ENCODE assay signal across 17 mouse cellular contexts in genomic region chr9:118717436-118717835, GRCm38 (mm10).
A peak's percentile ranks its signal among the peaks of the same experiment; 100 is the strongest.
DNase-seq lines count a peak whose midpoint lies in the region; ATAC-seq and TF ChIP-seq lines count a peak whose summit lies in the region.
"Had no signal": no experiment of that assay in that cellular context is flagged by ENCODE, and none has a peak within 500 bp of the region (broad histone marks: within the 10 kb centered on the region; RNA-seq: fewer than 3 reads in every experiment).

No protein-coding gene starts in this region.

- no peak overlapping the region for H3K27ac ChIP-seq in forebrain, postnatal 0 days (ENCODE audit: low read depth, low read length)
- no peak overlapping the region for H3K27ac ChIP-seq in forebrain, embryonic 10.5 days
- no peak overlapping the region for H3K27ac ChIP-seq in hindbrain, postnatal 0 days
- no peak overlapping the region for H3K27ac ChIP-seq in hindbrain, embryonic 11.5 days (ENCODE audit: low read depth, low read length)
- no peak overlapping the region for H3K27ac ChIP-seq in midbrain, embryonic 11.5 days (ENCODE audit: low read depth, low read length)
- no peak overlapping the region for H3K27ac ChIP-seq in midbrain, embryonic 15.5 days
- no peak overlapping the region for H3K27ac ChIP-seq in stomach, postnatal 0 days (replicated peaks)
- H3K27ac ChIP-seq: hindbrain, embryonic 15.5 days; midbrain, embryonic 12.5 days had no signal

- no peak overlapping the region for H3K9ac ChIP-seq in forebrain, postnatal 0 days
- H3K9ac ChIP-seq in hindbrain, postnatal 0 days (replicated peaks; ENCODE audit: low read length): no peak overlapping the region
- H3K9ac ChIP-seq in hindbrain, embryonic 11.5 days (ENCODE audit: low read depth, low read length): no peak overlapping the region
- H3K9ac ChIP-seq in midbrain, embryonic 11.5 days (ENCODE audit: low read length): no peak overlapping the region
- H3K9ac ChIP-seq in midbrain, embryonic 15.5 days: no peak overlapping the region
- no peak overlapping the region for H3K9ac ChIP-seq in stomach, postnatal 0 days (ENCODE audit: low read length)
- H3K9ac ChIP-seq: hindbrain, embryonic 15.5 days; midbrain, embryonic 12.5 days had no signal

- H3K4me1 ChIP-seq in forebrain, postnatal 0 days (ENCODE audit: insufficient read depth): no peaks in the 10 kb centered on the region
- H3K4me1 ChIP-seq in forebrain, embryonic 10.5 days: no peaks in the 10 kb centered on the region
- no peaks in the 10 kb centered on the region for H3K4me1 ChIP-seq in hindbrain, postnatal 0 days (ENCODE audit: insufficient read depth, low read length)
- no peaks in the 10 kb centered on the region for H3K4me1 ChIP-seq in hindbrain, embryonic 11.5 days (replicated peaks; ENCODE audit: control insufficient read depth, insufficient read depth, low read length)
- no peaks in the 10 kb centered on the region for H3K4me1 ChIP-seq in midbrain, embryonic 11.5 days (ENCODE audit: control insufficient read depth, insufficient read depth, low read length)
- no peaks in the 10 kb centered on the region for H3K4me1 ChIP-seq in midbrain, embryonic 15.5 days
- H3K4me1 ChIP-seq in stomach, postnatal 0 days (replicated peaks; ENCODE audit: control insufficient read depth, insufficient read depth): no peaks in the 10 kb centered on the region
- H3K4me1 ChIP-seq: hindbrain, embryonic 15.5 days; midbrain, embryonic 12.5 days had no signal

- H3K9me3 ChIP-seq in forebrain, postnatal 0 days (ENCODE audit: low read length): no peaks in the 10 kb centered on the region
- no peaks in the 10 kb centered on the region for H3K9me3 ChIP-seq in forebrain, embryonic 10.5 days
- no peaks in the 10 kb centered on the region for H3K9me3 ChIP-seq in hindbrain, postnatal 0 days (ENCODE audit: low read length)
- H3K9me3 ChIP-seq in hindbrain, embryonic 11.5 days (ENCODE audit: control insufficient read depth, low read length): no peaks in the 10 kb centered on the region
- no peaks in the 10 kb centered on the region for H3K9me3 ChIP-seq in midbrain, embryonic 11.5 days (ENCODE audit: control insufficient read depth, low read length)
- no peaks in the 10 kb centered on the region for H3K9me3 ChIP-seq in midbrain, embryonic 15.5 days
- H3K9me3 ChIP-seq in stomach, postnatal 0 days (ENCODE audit: control insufficient read depth, low read length): no peaks in the 10 kb centered on the region
- H3K9me3 ChIP-seq: hindbrain, embryonic 15.5 days; midbrain, embryonic 12.5 days had no signal

- peak; percentile 16 for DNase-seq in forebrain, postnatal 0 days
- no peak for DNase-seq in forebrain, embryonic 10.5 days (ENCODE audit: extremely low spot score, low spot score)
- peak; percentile 57 for DNase-seq in hindbrain, postnatal 0 days (ENCODE audit: low spot score)
- no peak for DNase-seq in hindbrain, embryonic 11.5 days (ENCODE audit: low spot score)
- peak; percentile 35 for DNase-seq in midbrain, embryonic 11.5 days (ENCODE audit: low spot score, missing footprints)
- DNase-seq in stomach, postnatal 0 days (ENCODE audit: low spot score): no peak
- DNase-seq in adrenal gland, postnatal 25 days: no peak
- DNase-seq: cerebellum, adult 11 months; cerebellum, postnatal 36 days; layer of hippocampus, adult 9-11 months; right cerebral cortex, adult 18-20 months; spleen, adult 18-20 months had no signal

- no peaks in the 10 kb centered on the region for H3K36me3 ChIP-seq in forebrain, postnatal 0 days (ENCODE audit: insufficient read depth)
- H3K36me3 ChIP-seq in forebrain, embryonic 10.5 days (replicated peaks): peaks cover 3% of the 10 kb centered on the region; the same call in 1 of the 2 replicates
- H3K36me3 ChIP-seq in hindbrain, postnatal 0 days (ENCODE audit: insufficient read depth, low read length): no peaks in the 10 kb centered on the region
- H3K36me3 ChIP-seq in hindbrain, embryonic 11.5 days (ENCODE audit: control insufficient read depth, insufficient read depth, low read length): no peaks in the 10 kb centered on the region
- no peaks in the 10 kb centered on the region for H3K36me3 ChIP-seq in midbrain, embryonic 11.5 days (ENCODE audit: control insufficient read depth, insufficient read depth, low read length)
- no peaks in the 10 kb centered on the region for H3K36me3 ChIP-seq in midbrain, embryonic 15.5 days (replicated peaks)
- no peaks in the 10 kb centered on the region for H3K36me3 ChIP-seq in stomach, postnatal 0 days (ENCODE audit: control insufficient read depth, insufficient read depth, low read length)
- H3K36me3 ChIP-seq: hindbrain, embryonic 15.5 days; midbrain, embryonic 12.5 days had no signal

- H3K4me3 ChIP-seq in forebrain, postnatal 0 days (ENCODE audit: low read depth, low read length): no peak overlapping the region
- no peak overlapping the region for H3K4me3 ChIP-seq in forebrain, embryonic 10.5 days
- H3K4me3 ChIP-seq in hindbrain, postnatal 0 days (ENCODE audit: low read length): no peak overlapping the region
- H3K4me3 ChIP-seq in hindbrain, embryonic 11.5 days (ENCODE audit: low read depth, low read length): no peak overlapping the region
- no peak overlapping the region for H3K4me3 ChIP-seq in midbrain, embryonic 11.5 days (ENCODE audit: low read depth, low read length)
- H3K4me3 ChIP-seq in midbrain, embryonic 15.5 days: no peak overlapping the region
- no peak overlapping the region for H3K4me3 ChIP-seq in stomach, postnatal 0 days (ENCODE audit: low read depth, low read length)
- H3K4me3 ChIP-seq: hindbrain, embryonic 15.5 days; midbrain, embryonic 12.5 days had no signal

- H3K4me2 ChIP-seq in forebrain, postnatal 0 days (ENCODE audit: low read depth): no peak overlapping the region
- H3K4me2 ChIP-seq in hindbrain, postnatal 0 days (ENCODE audit: low read depth, low read length): no peak overlapping the region
- no peak overlapping the region for H3K4me2 ChIP-seq in hindbrain, embryonic 11.5 days (replicated peaks; ENCODE audit: low read depth, low read length)
- no peak overlapping the region for H3K4me2 ChIP-seq in midbrain, embryonic 11.5 days
- H3K4me2 ChIP-seq in midbrain, embryonic 15.5 days: no peak overlapping the region
- H3K4me2 ChIP-seq in stomach, postnatal 0 days (replicated peaks; ENCODE audit: low read depth): no peak overlapping the region
- H3K4me2 ChIP-seq: hindbrain, embryonic 15.5 days; liver, embryonic 11.5 days; midbrain, embryonic 12.5 days had no signal

- TF ChIP-seq EP300 in stomach, postnatal 0 days (optimal IDR thresholded peaks at IDR 0.05): no peak

- TF ChIP-seq CTCF in forebrain, postnatal 0 days (IDR thresholded peaks at IDR 0.05; ENCODE audit: low read depth): no peak
- no peak for TF ChIP-seq CTCF in hindbrain, postnatal 0 days (IDR thresholded peaks at IDR 0.05; ENCODE audit: low read depth)
- TF ChIP-seq CTCF in stomach, postnatal 0 days (IDR thresholded peaks at IDR 0.05; ENCODE audit: low read depth): no peak

- WGBS in forebrain, postnatal 0 days: 45% methylated on average over 3 of the region's 3 CpGs
- WGBS in forebrain, embryonic 10.5 days: 84% methylated on average over 3 of the region's 3 CpGs
- WGBS in hindbrain, postnatal 0 days: 43% methylated on average over 3 of the region's 3 CpGs
- 81% methylated on average over 3 of the region's 3 CpGs for WGBS in hindbrain, embryonic 11.5 days
- 89% methylated on average over 3 of the region's 3 CpGs for WGBS in midbrain, embryonic 11.5 days
- WGBS in midbrain, embryonic 15.5 days: 80% methylated on average over 3 of the region's 3 CpGs
- 29% methylated on average over 3 of the region's 3 CpGs for WGBS in stomach, postnatal 0 days

- no peak for ATAC-seq in forebrain, postnatal 0 days
- no peak for ATAC-seq in hindbrain, postnatal 0 days
- no peak for ATAC-seq in hindbrain, embryonic 11.5 days (ENCODE audit: low FRiP score)
- ATAC-seq in midbrain, embryonic 11.5 days (ENCODE audit: low FRiP score): no peak
- no peak for ATAC-seq in midbrain, embryonic 15.5 days (replicated peaks)
- ATAC-seq in stomach, postnatal 0 days (ENCODE audit: low FRiP score, low TSS enrichment): peak; percentile 33; the same call in 1 of the 2 replicates
- ATAC-seq: Patski had no signal

- no peaks in the 10 kb centered on the region for H3K27me3 ChIP-seq in forebrain, postnatal 0 days (ENCODE audit: insufficient read depth, low read length)
- H3K27me3 ChIP-seq in forebrain, embryonic 10.5 days (ENCODE audit: poor library complexity, severe bottlenecking): no peaks in the 10 kb centered on the region
- H3K27me3 ChIP-seq in hindbrain, postnatal 0 days (ENCODE audit: insufficient read depth, low read length): no peaks in the 10 kb centered on the region
- no peaks in the 10 kb centered on the region for H3K27me3 ChIP-seq in hindbrain, embryonic 11.5 days (ENCODE audit: control insufficient read depth, insufficient read depth, low read length)
- no peaks in the 10 kb centered on the region for H3K27me3 ChIP-seq in midbrain, embryonic 11.5 days (ENCODE audit: control insufficient read depth, insufficient read depth, low read length)
- no peaks in the 10 kb centered on the region for H3K27me3 ChIP-seq in midbrain, embryonic 15.5 days (replicated peaks)
- H3K27me3 ChIP-seq in stomach, postnatal 0 days (ENCODE audit: control insufficient read depth, insufficient read depth, low read length): no peaks in the 10 kb centered on the region
- H3K27me3 ChIP-seq: hindbrain, embryonic 15.5 days; midbrain, embryonic 12.5 days; Patski had no signal

Comparison
In these comparisons a context has a peak if more than half of its experiments do, and no peak if none do; other contexts are left out.
1. DNase-seq: peak in forebrain, postnatal 0 days (single experiment), hindbrain, postnatal 0 days (single experiment) and midbrain, embryonic 11.5 days (single experiment); none in forebrain, embryonic 10.5 days (single experiment), hindbrain, embryonic 11.5 days (single experiment), stomach, postnatal 0 days (single experiment) and adrenal gland, postnatal 25 days (single experiment).